Mouse (Mus musculus) c-Kit-positive CD71-negative TER-119-negative erythroid progenitor cells, embryonic 14.5 days (primary cell): ENCODE results near the gene Fblim1.

Source experiments
- DNase-seq: peaks from one replicate; pipeline ENCODE4 v3.0.0-alpha.2; 2013; ENCODE audit warnings: low read depth

The Fblim1 gene

DNA sequence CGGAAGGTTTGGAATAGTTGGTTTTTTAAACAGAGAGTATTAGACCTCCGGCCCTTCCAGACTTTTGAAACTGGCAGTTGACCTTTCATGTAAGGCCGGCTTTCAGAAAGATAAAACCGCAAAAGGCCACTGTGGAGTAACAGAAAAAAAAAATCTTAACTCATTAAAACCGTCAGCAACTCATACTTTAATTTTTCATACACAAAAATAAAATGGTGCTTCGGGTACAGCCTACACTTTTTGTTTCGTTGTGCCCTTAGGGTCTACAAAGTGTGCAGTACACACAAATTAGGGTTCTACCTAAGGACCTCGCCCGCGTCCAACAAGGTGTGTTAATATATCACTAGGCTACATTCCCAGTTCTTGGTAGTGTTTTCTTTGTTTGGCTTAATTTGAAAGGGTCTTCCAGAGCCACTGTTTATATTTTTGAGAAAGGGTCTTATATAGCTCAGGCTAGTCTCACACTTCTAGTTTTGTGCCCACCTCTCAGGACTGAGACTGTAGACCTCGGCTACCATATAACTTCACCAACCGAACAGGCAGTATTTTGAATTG lies 66.6 kb downstream of the Fblim1 start:
- no peak for DNase-seq

DNA sequence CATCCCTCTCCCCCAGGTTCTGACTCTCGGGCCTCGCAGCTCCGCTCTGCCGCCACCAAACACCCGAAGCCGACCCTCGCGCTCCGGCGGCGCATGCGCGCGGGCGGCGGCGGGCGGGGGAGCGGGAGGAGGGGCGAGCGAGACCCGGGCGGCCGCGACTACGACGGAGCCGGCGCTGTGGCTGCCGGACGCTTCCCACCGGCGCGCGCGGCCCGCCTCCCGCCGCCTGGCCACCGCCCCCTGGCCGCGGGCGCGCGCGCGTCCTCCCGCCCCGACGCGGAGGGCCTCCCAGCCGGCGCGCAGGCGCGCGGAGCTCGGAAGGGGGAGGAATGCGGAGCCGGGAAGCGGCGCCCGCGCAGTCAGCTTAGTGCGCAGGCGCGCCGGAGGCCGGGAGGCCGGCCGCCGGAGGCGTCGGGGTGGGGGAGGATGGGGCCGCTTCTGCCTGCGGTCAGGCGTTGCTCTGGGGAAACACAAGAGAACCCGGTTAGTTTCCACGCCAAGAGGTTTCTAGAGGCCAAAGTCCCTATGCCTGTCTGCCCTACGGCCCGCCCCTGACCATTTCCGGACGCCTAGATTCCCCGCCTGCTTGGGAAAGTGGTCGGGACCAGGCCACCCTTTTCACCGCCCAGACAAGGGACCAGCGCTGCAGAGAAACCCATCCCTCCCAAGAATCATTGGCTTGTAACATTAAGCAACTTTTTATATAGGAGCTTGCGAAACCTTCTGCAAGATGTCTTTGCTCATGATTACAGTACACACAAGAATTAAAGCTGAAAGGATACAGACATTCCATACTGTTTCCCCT lies 67.3 kb downstream of the Fblim1 start, which contains the start of gene Spen:
TSS of gene Spen (minus strand) at position 190 of the 805 bp plus-strand sequence.
- DNase-seq, result no peak

DNA sequence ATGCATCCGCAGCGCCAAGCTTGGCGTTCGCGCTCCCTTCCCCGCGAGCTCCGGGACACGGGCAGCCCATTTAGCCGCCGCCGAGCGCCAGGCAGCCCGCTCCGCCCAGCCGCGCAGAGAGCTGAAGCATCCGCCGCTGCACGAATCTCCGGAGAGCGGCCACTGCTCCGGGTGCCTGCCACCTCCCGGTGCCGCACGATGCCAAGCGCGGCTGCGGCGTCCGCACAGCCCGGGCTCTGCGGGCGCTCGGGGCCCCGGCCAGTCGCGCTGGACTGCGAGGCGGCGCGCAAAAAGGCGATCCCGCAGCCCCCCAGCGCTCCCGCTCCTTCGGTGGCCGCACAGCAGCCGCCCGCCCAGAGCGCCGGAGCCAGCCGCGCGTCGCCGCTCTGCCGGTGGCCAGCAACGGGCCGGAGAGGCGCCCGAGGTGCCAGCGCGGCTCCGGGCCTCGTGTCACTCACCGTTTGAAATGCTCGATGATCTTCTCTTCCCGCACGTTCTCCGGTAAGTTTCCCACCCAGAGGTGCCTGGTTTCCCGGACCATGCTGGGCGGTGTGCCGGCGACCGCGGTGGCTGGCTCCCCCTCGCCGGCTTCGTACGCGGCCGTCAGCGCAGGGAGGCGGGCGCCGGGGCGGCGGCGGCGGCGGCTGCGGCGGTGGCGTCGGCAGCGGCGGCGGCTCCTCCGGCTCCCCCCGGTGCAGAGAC lies 68.0 kb downstream of the Fblim1 start:
- no peak for DNase-seq

DNA sequence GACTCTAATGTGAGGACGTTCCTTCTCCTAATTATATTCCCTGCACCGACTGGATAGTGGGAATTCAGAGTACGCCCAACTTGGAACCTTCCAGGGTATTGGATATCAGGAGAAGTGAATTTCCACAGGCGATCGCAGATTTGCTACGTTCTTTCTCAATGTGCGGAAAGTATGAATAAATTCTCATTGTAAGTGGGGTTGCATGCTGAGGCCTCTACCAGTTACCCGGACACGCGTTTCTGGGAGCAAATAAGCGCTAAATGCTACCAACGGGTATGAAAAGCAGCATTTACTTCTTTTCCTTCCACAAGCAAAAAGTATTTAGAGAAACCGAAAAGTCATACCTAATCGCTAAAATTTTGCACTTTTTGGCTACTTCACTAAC lies 68.7 kb downstream of the Fblim1 start:
- no peak for DNase-seq

DNA sequence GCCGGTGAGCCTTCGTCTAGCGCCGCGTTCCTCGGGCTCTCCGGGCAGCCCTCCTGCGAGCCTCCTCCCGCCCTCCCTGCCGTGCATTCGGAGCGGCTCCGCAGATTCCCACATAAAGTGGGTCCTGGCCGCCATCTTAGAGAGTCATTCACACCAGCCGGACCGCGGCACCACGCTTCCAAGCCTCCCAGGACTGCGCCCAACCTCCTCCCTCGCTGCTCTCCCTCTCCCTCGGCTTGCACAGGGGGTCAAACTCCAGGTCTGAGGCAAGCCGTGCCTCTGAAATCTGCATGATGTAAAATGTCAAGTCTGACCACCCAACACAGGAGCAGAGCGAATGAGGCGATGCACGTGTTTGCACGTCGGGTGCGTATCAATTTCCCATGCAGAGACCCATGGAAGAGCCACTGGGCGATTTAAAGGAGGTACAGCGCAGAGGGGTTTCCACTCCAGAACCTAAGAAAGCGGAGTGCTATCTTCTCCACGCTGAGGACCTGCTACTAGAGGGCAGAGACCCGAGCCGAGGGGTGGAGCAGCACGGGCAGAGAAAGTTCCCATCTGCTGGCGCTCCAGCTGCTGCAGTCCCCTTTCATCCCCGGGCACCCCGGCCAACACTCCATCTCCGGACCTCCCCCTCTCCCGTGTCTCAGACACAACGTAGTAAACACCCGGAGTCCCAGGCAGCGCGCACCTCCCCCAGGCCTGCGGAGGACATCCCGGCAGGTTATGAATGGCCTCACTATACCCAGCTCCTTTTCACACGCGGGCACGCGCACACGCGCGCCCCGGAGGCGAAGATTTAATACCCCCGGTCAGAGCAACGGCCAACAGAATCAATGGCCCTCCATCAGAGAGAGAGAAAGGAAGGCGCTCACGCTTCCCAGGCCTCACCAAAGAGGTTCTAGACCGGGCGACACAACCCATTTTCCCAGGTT lies 69.3 kb downstream of the Fblim1 start:
- DNase-seq, result no peak

DNA sequence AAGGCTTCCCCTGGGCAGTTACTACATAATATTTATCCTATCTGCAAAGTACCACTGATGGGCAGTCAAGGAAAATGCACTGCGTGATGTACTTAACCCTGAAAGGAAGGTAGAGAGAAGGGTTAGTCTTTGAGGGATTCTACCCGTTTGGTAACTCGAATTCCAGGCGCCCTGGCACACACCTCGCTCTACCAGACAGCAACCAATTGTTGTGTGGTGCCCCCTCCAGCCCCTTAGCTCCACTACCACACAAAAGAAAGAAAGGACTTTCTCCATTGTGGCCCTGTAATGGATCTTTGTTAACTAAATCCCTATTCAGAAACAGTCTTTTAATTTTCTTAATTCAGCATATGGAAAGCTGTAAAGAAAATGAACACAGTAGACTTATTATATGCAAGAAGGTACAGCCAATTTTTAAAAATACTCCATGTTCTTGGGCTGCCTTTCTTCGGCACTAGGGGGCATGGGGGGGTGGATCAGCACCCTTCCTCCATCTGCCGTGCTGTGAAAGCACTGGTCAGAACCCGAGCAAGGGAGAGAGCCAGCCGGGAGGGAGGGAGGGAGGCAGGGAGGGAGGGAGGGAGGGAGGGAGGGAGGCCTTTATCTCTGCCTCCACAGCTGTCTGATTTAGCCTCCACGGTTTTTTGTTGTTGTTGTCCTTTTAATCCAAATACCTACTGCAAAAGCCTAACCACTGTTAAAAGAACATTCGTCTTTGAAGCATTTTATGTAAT lies 70.8 kb downstream of the Fblim1 start:
- DNase-seq, result no peak

DNA sequence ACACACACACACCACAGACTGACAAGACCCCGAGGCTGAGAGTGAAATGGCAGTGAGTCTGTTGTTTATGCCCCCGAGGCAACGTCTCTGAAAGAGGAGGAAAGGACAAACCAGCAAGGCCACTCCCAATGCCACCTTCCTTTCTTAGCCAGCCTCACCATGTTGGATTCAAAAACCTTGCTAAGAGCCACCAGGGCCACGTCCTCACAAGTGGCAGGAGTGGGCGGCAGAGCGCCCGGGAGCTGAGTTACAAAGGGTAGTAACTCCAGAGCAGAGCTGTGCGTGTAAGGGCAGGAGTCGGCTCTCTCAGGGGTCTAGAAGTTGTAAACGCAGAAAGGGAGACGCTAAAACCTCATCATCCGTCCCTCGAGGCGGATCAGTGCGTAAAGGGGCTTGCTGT lies 74.9 kb downstream of the Fblim1 start:
- no peak for DNase-seq

DNA sequence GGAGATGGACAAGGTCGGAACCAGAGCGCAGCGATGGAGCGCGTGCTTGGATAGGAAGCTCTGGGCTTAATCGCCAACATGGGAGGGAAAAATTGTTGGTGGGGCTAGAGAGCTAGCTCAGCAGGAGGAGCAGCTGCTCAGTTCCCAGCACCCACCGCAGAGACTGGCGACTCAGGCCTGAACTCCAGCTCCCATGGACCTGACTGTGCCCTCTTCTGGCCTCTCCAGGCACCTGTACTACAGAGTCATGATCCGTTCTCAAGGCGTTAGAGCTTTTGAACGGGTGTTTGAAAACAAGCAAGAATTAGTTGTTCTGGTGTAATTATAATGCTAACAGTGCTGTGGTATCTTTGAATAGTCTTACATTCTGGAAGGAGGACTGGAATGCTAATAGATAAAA lies 77.0 kb downstream of the Fblim1 start:
- no peak for DNase-seq

DNA sequence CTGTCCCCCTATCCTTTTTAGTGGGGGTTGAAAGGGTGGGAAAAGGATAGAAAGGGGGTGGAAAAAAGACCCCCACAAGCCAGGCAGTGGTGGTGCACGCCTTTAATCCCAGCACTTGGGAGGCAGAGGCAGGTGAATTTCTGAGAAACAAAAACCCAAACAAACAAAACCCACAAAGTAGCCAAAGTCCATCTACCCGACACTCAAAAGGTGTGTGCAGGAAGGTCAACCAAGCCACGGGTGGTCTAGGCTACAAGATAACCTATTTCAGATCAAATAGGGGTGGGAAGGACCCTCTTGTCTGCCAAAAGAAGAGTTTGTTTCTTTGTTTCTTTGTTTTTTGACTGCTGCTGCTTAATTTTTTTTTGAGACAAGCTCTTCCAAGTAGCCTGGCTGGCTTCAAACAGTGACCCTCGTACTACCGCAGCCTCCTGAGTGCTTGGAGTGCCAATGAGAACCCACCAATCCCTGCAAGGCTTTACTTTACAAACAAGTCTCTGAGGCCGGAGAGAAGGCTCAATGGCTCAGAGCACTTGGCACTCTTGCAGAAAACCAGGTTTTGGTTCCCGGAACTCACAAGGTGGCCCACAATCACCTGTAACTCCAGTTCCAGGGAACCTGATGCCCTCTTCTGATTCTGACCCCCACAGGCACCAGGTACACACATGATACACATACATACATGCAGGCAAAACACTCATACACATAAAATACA lies 78.8 kb downstream of the Fblim1 start:
- DNase-seq, result no peak
